8 mouse cellular contexts compared by ENCODE assay signal in genomic region chr19:15925719-15926045, GRCm38 (mm10). TPM values are rescaled to one million over a fixed set of nuclear protein-coding genes. Genes with fewer than 3 reads are reported as not detected.
DNase-seq lines count a peak whose midpoint lies in the region; ATAC-seq and TF ChIP-seq lines count a peak whose summit lies in the region.

No protein-coding gene starts in this region.

- H3K4me3 ChIP-seq in heart, embryonic 14.5 days (ENCODE audit: control insufficient read depth in 1 of 2, insufficient read depth in 1 of 2, low read depth in 1 of 2, low read length in 2 of 2): peak overlapping the region in 1 of 2 experiments; percentile 72; a peak in 2 of 4 replicates
- no peak overlapping the region for H3K4me3 ChIP-seq in liver, adult 2 months (ENCODE audit: insufficient read depth, low read depth, low read length)
- H3K4me3 ChIP-seq in neural tube, embryonic 13.5 days: peak overlapping the region; percentile 54

- peaks cover 7 to 27% of the 10 kb centered on the region in 2 experiments for H3K4me1 ChIP-seq in heart, embryonic 14.5 days (ENCODE audit: control insufficient read depth in 2 of 2, insufficient read depth in 2 of 2, low read length in 2 of 2)
- H3K4me1 ChIP-seq in liver, adult 2 months (ENCODE audit: control insufficient read depth, insufficient read depth, low read length): peaks cover 8% of the 10 kb centered on the region; the same call in 1 of the 2 replicates
- H3K4me1 ChIP-seq in neural tube, embryonic 13.5 days (replicated peaks): peaks cover 29% of the 10 kb centered on the region

- no peaks in the 10 kb centered on the region for H3K9me3 ChIP-seq in heart, embryonic 14.5 days (ENCODE audit: control insufficient read depth, low read length)
- H3K9me3 ChIP-seq in neural tube, embryonic 13.5 days: no peaks in the 10 kb centered on the region

- no peak for TF ChIP-seq CTCF in liver, adult 2 months (IDR thresholded peaks at IDR 0.05; ENCODE audit: low read depth, low read length)

- TF ChIP-seq POLR2A in liver, adult 2 months (IDR thresholded peaks at IDR 0.05; ENCODE audit: extremely low read depth, insufficient read depth, low read length): no peak

- H3K9ac ChIP-seq in heart, embryonic 14.5 days (ENCODE audit: low read length): peak overlapping the region; percentile 79
- no peak overlapping the region for H3K9ac ChIP-seq in liver, adult 2 months (ENCODE audit: low read depth, low read length)
- no peak overlapping the region for H3K9ac ChIP-seq in neural tube, embryonic 13.5 days

- H3K4me2 ChIP-seq in heart, embryonic 14.5 days (ENCODE audit: low read length): peak overlapping the region; percentile 96
- peak overlapping the region; percentile 81 for H3K4me2 ChIP-seq in neural tube, embryonic 13.5 days

- H3K79me2 ChIP-seq in liver, adult 2 months (ENCODE audit: control insufficient read depth, insufficient read depth, low read length): no peaks in the 10 kb centered on the region

- WGBS in heart, embryonic 14.5 days: 5% methylated on average over 4 of the region's 4 CpGs
- WGBS in liver, adult 2 months: 13% methylated on average over 4 of the region's 4 CpGs
- 11% methylated on average over 4 of the region's 4 CpGs for WGBS in neural tube, embryonic 13.5 days

- H3K27me3 ChIP-seq in heart, embryonic 14.5 days (ENCODE audit: control insufficient read depth, insufficient read depth, low read length): no peaks in the 10 kb centered on the region
- no peaks in the 10 kb centered on the region for H3K27me3 ChIP-seq in liver, adult 2 months (ENCODE audit: control insufficient read depth, insufficient read depth, low read length)
- peaks cover 7% of the 10 kb centered on the region; the same call in 1 of the 2 replicates for H3K27me3 ChIP-seq in neural tube, embryonic 13.5 days

- peak overlapping the region; percentile 69 to 90 for H3K27ac ChIP-seq in heart, embryonic 14.5 days (replicated peaks in 1 of 2; ENCODE audit: control insufficient read depth in 1 of 2, insufficient read depth in 1 of 2, low read depth in 2 of 2, low read length in 2 of 2)
- no peak overlapping the region for H3K27ac ChIP-seq in liver, adult 2 months (replicated peaks; ENCODE audit: insufficient read depth, low read depth, low read length)
- H3K27ac ChIP-seq in neural tube, embryonic 13.5 days (replicated peaks): peak overlapping the region; percentile 83

- peak; percentile 58; the same call in 1 of the 2 replicates for ATAC-seq in heart, embryonic 14.5 days (ENCODE audit: insufficient number of reproducible peaks, insufficient read depth, low FRiP score, low read depth)
- peak; percentile 56 for ATAC-seq in neural tube, embryonic 13.5 days (ENCODE audit: low read depth)
- no peak for ATAC-seq in megakaryocyte progenitor cell, adult 5-6 weeks (replicated peaks; ENCODE audit: poor library complexity)

- no peaks in the 10 kb centered on the region for H3K36me3 ChIP-seq in heart, embryonic 14.5 days (ENCODE audit: control insufficient read depth, insufficient read depth, low read length)
- no peaks in the 10 kb centered on the region for H3K36me3 ChIP-seq in liver, adult 2 months (ENCODE audit: control insufficient read depth, insufficient read depth, low read length)
- 0 out of 2 replicates have a peak, but pooled peaks cover under 1% of the 10 kb centered on the region for H3K36me3 ChIP-seq in neural tube, embryonic 13.5 days

- DNase-seq in cerebellum, adult 11 months: peak; percentile 12
- DNase-seq in cerebellum, adult 8-10 months: no peak
- DNase-seq in fibroblast of lung, adult 2 months (ENCODE audit: low read depth): peak; percentile 87
- DNase-seq in kidney, postnatal 10 days: peak; percentile 92
- peak; percentile 62 for DNase-seq in liver, adult 2 months (ENCODE audit: extremely low read depth, low read depth, low spot score)

RNA-seq across cellular contexts. Expression of gene Psat1, which starts 21.5 kb away (rescaled TPM):
- 61.0 and 78.5 TPM in 2 replicates for polyA plus RNA-seq in heart, embryonic 14.5 days (2014; fragmentation: Nextera tagmentation; extraction: Ambion mirVana)
- total RNA-seq in liver, adult 2 months (2014; rRNA removed): 0.74 and 2.0 TPM in 2 replicates
- polyA plus RNA-seq in liver, adult 2 months (2012; rRNA removed): 0.20 and 0.21 TPM in 2 replicates
- 76.2 and 83.5 TPM in 2 replicates for polyA plus RNA-seq in neural tube, embryonic 13.5 days (2015; fragmentation: Nextera tagmentation; extraction: Ambion mirVana)
- total RNA-seq in megakaryocyte progenitor cell, adult 5-6 weeks (2015): 130 and 136 TPM in 2 replicates
- total RNA-seq in megakaryocyte progenitor cell, adult 5-6 weeks (2017): 99.4 and 103 TPM in 2 replicates

RNA-seq across cellular contexts. Expression of gene Cep78, which starts 59.1 kb away (rescaled TPM):
- polyA plus RNA-seq in heart, embryonic 14.5 days (2014; fragmentation: Nextera tagmentation; extraction: Ambion mirVana): 12.4 and 12.7 TPM in 2 replicates
- total RNA-seq in liver, adult 2 months (2014; rRNA removed): 1.9 and 2.1 TPM in 2 replicates
- polyA plus RNA-seq in liver, adult 2 months (2012; rRNA removed): 0.87 and 1.0 TPM in 2 replicates
- polyA plus RNA-seq in neural tube, embryonic 13.5 days (2015; fragmentation: Nextera tagmentation; extraction: Ambion mirVana): 40.6 and 42.3 TPM in 2 replicates
- 13.0 and 17.4 TPM in 2 replicates for total RNA-seq in megakaryocyte progenitor cell, adult 5-6 weeks (2015)
- total RNA-seq in megakaryocyte progenitor cell, adult 5-6 weeks (2017): 17.8 and 25.2 TPM in 2 replicates

Comparison
In these comparisons a context has a peak if more than half of its experiments do, and no peak if none do; other contexts are left out.
1. RNA of gene Psat1, which starts 21.5 kb away (polyA plus RNA-seq): 76.2 to 83.5 TPM in neural tube, embryonic 13.5 days and 61.0 to 78.5 TPM in heart, embryonic 14.5 days; 0.20 to 0.21 TPM in liver, adult 2 months; every median in the first group is over 10 times any median in the second.